Mouse (Mus musculus) liver, embryonic 11.5 days (tissue): ENCODE data around the gene Adig. TPM values are rescaled to one million over a fixed set of nuclear protein-coding genes. Genes with fewer than 3 reads are reported as not detected.

Experiments used
- ATAC-seq: fragments of 200-750 bp; cut with Nextera tagmentation; replicated peaks from 2 replicates; pipeline ENCODE4 v1.8.0; 2017; ENCODE audit warnings: moderate number of reproducible peaks, mild to moderate bottlenecking, moderate TSS enrichment, moderate library complexity; ENCODE audit not compliant: low FRiP score
- DNase-seq: peaks from one replicate; pipeline ENCODE4 v3.0.0-alpha.2; 2017; ENCODE audit warnings: low spot score
- H3K27ac ChIP-seq: fragments of 300-500 bp; sonication (generic); 2 replicates; pipeline ENCODE4 v1.5.1; 2014; ENCODE audit warnings: mild to moderate bottlenecking, low read depth, low read length, control low read depth
- H3K27me3 ChIP-seq: fragments of 300-500 bp; sonication (generic); replicated peaks from 2 replicates; pipeline ENCODE4 v1.6.1; 2014; ENCODE audit warnings: low read length, mixed read lengths; ENCODE audit not compliant: control insufficient read depth, insufficient read depth
- H3K36me3 ChIP-seq: fragments of 300-500 bp; sonication (generic); 2 replicates; pipeline ENCODE4 v1.6.1; 2014; ENCODE audit warnings: mild to moderate bottlenecking, low read length, moderate library complexity, mixed read lengths; ENCODE audit not compliant: control insufficient read depth, insufficient read depth
- H3K4me1 ChIP-seq: fragments of 300-500 bp; sonication (generic); replicated peaks from 2 replicates; pipeline ENCODE4 v1.6.1; 2014; ENCODE audit warnings: low read length, mixed read lengths; ENCODE audit not compliant: control insufficient read depth, insufficient read depth
- H3K4me2 ChIP-seq: fragments of 300-500 bp; sonication (generic); 2 replicates; pipeline ENCODE4 v1.6.1; 2014; ENCODE audit warnings: mild to moderate bottlenecking, control low read depth, moderate library complexity
- H3K4me3 ChIP-seq: fragments of 300-500 bp; sonication (generic); 2 replicates; pipeline ENCODE4 v1.5.1; 2014; ENCODE audit warnings: low read depth, low read length, control low read depth
- H3K9ac ChIP-seq: fragments of 300-500 bp; sonication (generic); 2 replicates; pipeline ENCODE4 v1.6.1; 2014; ENCODE audit warnings: low read depth, low read length, control low read depth
- H3K9me3 ChIP-seq: fragments of 300-500 bp; sonication (generic); 2 replicates; pipeline ENCODE4 v1.6.1; 2016; ENCODE audit warnings: low read length, inconsistent platforms, mixed read lengths; ENCODE audit not compliant: control insufficient read depth
- WGBS: fragments of 180-500 bp; shearing (Covaris S2); extraction: QIAGEN DNeasy Blood & Tissue Kit; methylation state at CpG from one replicate; pipeline ENCODE4 v1.1.7; 2014; 5-methylcytosine and 5-hydroxymethylcytosine counted together
- polyA plus RNA-seq: library from polyadenylated mRNA; unstranded; fragments of >200 nt; fragmentation: Nextera tagmentation; extraction: Ambion mirVana; gene quantifications from 2 replicates; pipeline ENCODE4 v1.2.1, GENCODE M21; 2014

The Adig gene
- not detected in 2 replicates for polyA plus RNA-seq

DNA sequence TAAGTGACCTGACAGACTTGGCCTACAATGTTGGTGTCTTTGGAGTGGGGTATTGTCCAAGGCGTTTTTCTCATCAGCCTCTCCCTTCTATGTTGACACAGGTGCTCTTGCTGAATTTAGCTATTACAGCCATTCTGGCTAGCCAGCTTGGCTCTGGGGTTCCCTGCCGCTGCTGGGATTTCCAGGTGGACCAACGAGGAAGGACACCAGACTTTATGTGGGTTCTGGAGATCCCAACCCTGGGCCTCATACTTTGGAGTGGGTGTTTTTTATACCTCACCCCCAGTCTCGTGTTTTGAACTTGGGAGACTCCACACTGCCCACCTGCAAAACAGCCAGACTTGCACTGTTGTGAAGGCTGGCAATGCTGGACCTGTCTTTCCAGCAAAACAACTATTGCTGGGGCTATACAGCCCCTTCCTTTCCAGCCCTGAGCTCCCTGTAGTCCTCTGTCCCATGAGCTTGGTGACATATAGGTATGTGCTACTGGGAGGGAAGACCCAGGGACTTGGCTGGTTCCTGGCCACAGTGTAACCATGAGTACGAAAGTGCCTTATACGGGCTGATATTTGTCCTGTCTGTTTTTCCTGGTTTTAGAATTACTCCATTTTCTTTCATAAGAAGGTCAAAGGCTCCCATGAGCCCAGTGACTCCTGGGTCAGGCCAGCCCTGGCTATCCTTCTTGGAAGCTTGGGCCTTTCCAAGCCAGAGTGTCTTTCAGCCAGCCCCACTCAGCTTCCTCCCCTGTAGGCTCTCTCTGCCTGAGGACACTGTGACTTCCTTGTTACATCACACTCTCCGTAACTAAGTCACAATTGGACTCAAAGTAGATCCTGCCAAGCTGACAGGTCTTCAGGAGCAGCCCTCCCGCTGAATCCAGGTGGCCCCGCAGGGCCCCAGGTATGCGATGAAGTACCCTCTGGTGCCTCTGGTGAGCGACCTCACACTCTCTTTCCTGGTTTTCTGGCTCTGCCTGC is at the start of gene Adig:
Gene Adig, plus strand, starts transcription at position 777 of the 977 bp plus-strand sequence.
- Histone ChIP-seq H3K4me2 (no peak within 1 kb of the TSS), H3K9ac (no peak within 1 kb of the TSS), H3K9me3 (no peaks in the 10 kb centered on the region), H3K27me3 (no peaks in the 10 kb centered on the region; the same call in 1 of the 2 replicates), H3K36me3 (peaks cover 4% of the 10 kb centered on the region; the same call in 1 of the 2 replicates), H3K4me1 (no peaks in the 10 kb centered on the region), H3K4me3 (no peak within 1 kb of the TSS), H3K27ac (no peak within 1 kb of the TSS)
- ATAC-seq (no peak), DNase-seq (no peak)
- 72% methylated on average over 11 of the region's 11 CpGs for WGBS

DNA sequence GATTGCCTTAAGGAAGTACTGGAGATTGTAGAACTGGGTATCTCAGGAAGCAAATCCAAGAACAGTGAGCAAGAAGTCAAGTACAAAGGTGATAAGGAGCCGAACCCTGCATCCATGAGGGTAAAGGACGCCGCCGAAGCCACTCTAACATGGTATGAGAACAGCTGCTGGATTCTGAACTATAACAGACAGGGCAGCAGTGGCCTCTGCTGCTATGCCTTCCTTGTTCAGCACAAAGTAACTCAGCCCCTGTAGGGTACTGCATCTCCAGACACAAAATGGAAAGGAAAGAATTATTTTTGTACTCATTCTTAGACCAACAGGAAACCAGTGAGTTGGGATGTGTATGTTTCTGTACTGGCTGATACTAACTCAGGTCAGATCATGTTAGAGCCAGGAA is 46.0 kb upstream of the Adig start:
- peaks cover 18% of the 10 kb centered on the region; the same call in 1 of the 2 replicates for H3K36me3 ChIP-seq
- H3K9ac ChIP-seq: no peak overlapping the region
- no peak for ATAC-seq
- 88% methylated on average over 4 of the region's 4 CpGs for WGBS
- no peak overlapping the region for H3K27ac ChIP-seq
- no peaks in the 10 kb centered on the region for H3K4me1 ChIP-seq
- no peaks in the 10 kb centered on the region for H3K9me3 ChIP-seq
- no peaks in the 10 kb centered on the region for H3K27me3 ChIP-seq
- no peak for DNase-seq
- H3K4me2 ChIP-seq: no peak overlapping the region
- no peak overlapping the region for H3K4me3 ChIP-seq

DNA sequence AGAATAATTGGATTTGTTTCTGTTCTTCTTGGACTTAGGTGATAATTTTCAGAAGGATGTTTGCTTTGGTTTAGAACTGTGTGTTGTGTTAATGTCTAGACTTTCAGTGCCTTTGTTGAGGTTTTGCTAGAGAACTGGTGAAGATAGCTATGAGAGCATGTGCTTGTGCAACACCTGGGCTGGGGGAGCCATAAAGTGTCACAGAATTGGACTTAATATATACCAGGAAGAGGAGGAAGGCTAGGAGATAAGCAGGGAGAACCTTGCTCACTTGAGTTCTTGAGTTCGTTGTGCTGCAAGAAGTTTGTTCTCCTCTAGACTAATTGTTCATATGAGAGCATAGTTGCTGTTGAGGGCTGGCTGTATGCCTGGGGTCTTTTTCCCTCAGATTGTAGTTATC is 44.8 kb upstream of the Adig start:
- WGBS: 84% methylated on average over 1 of the region's 1 CpGs
- DNase-seq: no peak
- no peak overlapping the region for H3K9ac ChIP-seq
- H3K9me3 ChIP-seq: no peaks in the 10 kb centered on the region
- peaks cover 18% of the 10 kb centered on the region; the same call in 1 of the 2 replicates for H3K36me3 ChIP-seq
- H3K27me3 ChIP-seq: no peaks in the 10 kb centered on the region
- H3K27ac ChIP-seq: no peak overlapping the region
- no peak for ATAC-seq
- H3K4me1 ChIP-seq: no peaks in the 10 kb centered on the region
- H3K4me2 ChIP-seq: no peak overlapping the region
- no peak overlapping the region for H3K4me3 ChIP-seq

DNA sequence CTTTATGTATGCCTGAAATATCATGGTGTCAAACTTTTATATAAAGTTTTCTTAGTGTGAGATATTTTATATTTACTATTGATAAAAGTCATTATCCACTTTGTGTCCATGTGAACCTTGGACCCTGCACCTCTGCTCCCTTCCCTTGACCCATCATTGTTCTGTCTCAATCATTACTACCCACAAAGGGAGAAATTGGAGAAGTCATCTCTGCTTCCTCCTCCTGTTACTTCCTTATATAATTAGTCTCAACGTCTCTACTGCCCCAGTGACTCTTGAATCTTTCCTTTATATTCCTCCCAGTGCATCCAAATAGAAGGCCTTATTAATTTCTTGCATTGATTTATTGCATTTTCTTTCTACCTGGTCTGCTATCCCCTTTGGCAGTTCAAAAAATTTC is 40.0 kb upstream of the Adig start:
- no peaks in the 10 kb centered on the region for H3K27me3 ChIP-seq
- H3K4me3 ChIP-seq: no peak overlapping the region
- no peaks in the 10 kb centered on the region for H3K9me3 ChIP-seq
- H3K9ac ChIP-seq: no peak overlapping the region
- no peak overlapping the region for H3K27ac ChIP-seq
- H3K36me3 ChIP-seq: peaks cover 16% of the 10 kb centered on the region; the same call in 1 of the 2 replicates
- H3K4me2 ChIP-seq: no peak overlapping the region
- 52% methylated on average over 1 of the region's 1 CpGs for WGBS
- no peak for DNase-seq
- ATAC-seq: no peak
- no peaks in the 10 kb centered on the region for H3K4me1 ChIP-seq

DNA sequence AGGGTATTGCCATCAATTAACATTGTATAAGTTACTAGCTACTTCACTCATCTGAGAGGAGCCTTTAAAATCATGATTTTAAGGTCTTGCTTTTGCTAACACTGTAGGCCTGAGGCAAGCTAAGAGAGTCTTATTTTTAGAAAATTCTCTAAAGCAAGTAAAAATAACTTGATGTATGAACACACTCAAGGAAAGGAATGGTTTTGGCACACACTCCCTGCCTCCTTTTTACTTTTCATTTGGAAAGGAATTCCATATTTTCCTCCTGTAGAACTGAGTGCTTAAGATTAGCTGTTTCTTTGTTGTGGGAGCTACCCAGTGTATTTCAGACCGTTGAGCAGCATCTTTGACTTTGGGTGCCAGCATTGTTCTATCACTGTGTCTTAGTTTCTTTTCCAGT is 28.3 kb upstream of the Adig start:
- no peak overlapping the region for H3K27ac ChIP-seq
- WGBS: 91% methylated on average over 1 of the region's 1 CpGs
- H3K36me3 ChIP-seq: peaks cover 10% of the 10 kb centered on the region; the same call in 1 of the 2 replicates
- H3K27me3 ChIP-seq: no peaks in the 10 kb centered on the region
- no peaks in the 10 kb centered on the region for H3K4me1 ChIP-seq
- H3K4me2 ChIP-seq: no peak overlapping the region
- no peak overlapping the region for H3K4me3 ChIP-seq
- H3K9me3 ChIP-seq: no peaks in the 10 kb centered on the region
- DNase-seq: no peak
- H3K9ac ChIP-seq: no peak overlapping the region
- ATAC-seq: no peak

DNA sequence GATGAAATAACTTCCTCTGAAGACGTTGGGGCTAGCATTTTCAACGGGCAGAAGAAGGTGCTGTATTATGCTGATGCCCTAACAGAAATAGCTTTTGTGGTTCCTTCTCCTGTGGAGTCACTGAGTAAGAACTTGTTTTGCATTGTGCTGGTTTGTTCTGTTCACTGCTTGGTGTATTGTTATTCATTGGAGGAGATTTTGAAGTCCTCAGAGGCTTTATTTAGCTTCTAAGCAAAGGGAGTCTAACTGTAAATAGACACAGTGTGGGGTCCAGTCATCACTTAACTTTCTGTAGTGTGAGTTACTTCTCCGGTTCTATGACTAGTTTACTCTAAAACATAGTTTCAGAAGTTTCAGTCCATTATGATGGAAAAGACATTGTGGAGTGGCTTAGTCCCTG is 24.8 kb upstream of the Adig start:
- DNase-seq: no peak
- WGBS: 78% methylated on average over 3 of the region's 3 CpGs
- ATAC-seq: no peak
- H3K4me1 ChIP-seq: no peaks in the 10 kb centered on the region
- H3K27ac ChIP-seq: no peak overlapping the region
- no peak overlapping the region for H3K4me2 ChIP-seq
- no peaks in the 10 kb centered on the region for H3K9me3 ChIP-seq
- H3K9ac ChIP-seq: no peak overlapping the region
- no peak overlapping the region for H3K4me3 ChIP-seq
- H3K36me3 ChIP-seq: peaks cover 10% of the 10 kb centered on the region; the same call in 1 of the 2 replicates
- H3K27me3 ChIP-seq: no peaks in the 10 kb centered on the region

DNA sequence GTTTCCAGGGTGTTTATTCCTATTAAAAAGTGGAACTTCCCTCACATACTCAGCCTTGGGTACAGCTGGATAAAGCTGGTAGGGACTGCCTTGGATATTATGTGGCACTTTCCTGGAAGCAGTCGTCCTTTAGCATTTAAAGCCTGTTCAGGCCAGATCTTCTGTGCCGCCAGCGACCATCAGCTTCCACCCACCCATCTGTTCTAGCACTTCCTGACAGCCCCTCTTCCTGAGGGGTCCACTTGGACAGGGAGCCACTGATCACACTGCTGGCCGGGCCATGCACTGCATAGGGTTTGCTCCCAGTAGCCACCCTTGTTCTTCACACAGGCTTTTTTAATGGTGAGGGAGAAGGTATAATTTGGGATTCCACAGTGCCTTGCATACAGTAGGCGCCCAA is 4.0 kb upstream of the Adig start:
- Histone ChIP-seq H3K36me3 (peaks cover 10% of the 10 kb centered on the region), H3K4me2 (no peak overlapping the region), H3K4me3 (no peak overlapping the region), H3K4me1 (no peaks in the 10 kb centered on the region), H3K27me3 (no peaks in the 10 kb centered on the region), H3K9ac (no peak overlapping the region), H3K27ac (no peak overlapping the region), H3K9me3 (no peaks in the 10 kb centered on the region)
- no peak for DNase-seq
- ATAC-seq: no peak
- 81% methylated on average over 5 of the region's 5 CpGs for WGBS

DNA sequence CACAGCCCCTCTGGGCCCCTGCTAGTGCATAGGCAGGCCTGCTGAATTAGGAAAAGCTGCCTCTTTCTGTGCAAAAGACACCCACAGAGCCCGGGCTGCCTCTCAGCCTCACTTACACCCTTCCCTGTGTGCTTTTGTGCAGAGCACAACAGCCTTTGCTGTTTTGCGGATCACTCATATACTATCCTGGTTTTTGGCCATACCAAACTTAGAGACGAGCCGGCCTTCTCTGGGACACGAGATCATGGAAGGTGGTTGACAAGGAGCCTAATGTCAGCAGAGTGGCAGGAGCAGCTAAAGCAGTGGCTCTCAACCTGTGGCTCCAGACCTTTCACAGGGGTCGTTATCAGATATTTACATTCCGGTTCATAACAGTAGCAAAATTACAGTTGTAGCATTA is 814 bp downstream of the Adig start:
- Histone ChIP-seq H3K27me3 (no peaks in the 10 kb centered on the region; the same call in 1 of the 2 replicates), H3K36me3 (no peaks in the 10 kb centered on the region), H3K27ac (no peak overlapping the region), H3K9ac (no peak overlapping the region), H3K4me2 (no peak overlapping the region), H3K4me3 (no peak overlapping the region), H3K4me1 (no peaks in the 10 kb centered on the region), H3K9me3 (no peaks in the 10 kb centered on the region)
- WGBS: 81% methylated on average over 7 of the region's 7 CpGs
- DNase-seq (no peak), ATAC-seq (no peak)

DNA sequence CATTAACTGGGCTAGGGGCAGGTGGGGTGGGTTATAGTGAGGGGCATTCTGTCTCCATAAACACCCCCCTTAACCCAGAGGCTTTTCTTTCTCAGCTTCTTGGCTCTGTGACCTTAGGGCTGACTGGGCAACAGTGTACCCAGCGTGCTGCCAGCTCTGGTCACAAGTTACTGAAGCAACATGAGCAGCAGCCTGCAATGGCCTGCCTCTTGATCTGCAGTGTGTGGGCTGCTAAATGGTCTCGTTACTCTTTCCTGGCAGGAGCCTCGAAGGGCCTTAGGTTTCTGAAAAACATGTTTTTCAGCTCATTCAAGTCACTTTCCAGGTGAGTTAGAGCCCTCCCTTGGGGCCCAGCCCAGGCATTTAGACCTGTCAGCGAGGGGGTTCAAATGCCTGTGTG is 1.3 kb downstream of the Adig start:
- no peaks in the 10 kb centered on the region for H3K9me3 ChIP-seq
- WGBS: 80% methylated on average over 4 of the region's 4 CpGs
- H3K9ac ChIP-seq: no peak overlapping the region
- no peaks in the 10 kb centered on the region; the same call in 1 of the 2 replicates for H3K27me3 ChIP-seq
- ATAC-seq: no peak
- H3K4me3 ChIP-seq: no peak overlapping the region
- no peak for DNase-seq
- H3K4me1 ChIP-seq: no peaks in the 10 kb centered on the region
- no peak overlapping the region for H3K27ac ChIP-seq
- H3K36me3 ChIP-seq: no peaks in the 10 kb centered on the region
- no peak overlapping the region for H3K4me2 ChIP-seq
